Mouse (Mus musculus): Measurements from ENCODE around the gene Dpy19l1. TPM values are rescaled to one million over a fixed set of nuclear protein-coding genes. Genes with fewer than 3 reads are reported as not detected.
A peak's percentile ranks its signal among the peaks of the same experiment; 100 is the strongest.

Gene Dpy19l1
- total RNA-seq, 2 experiments from 2014 or later = 13.6 to 17.4 TPM

DNA sequence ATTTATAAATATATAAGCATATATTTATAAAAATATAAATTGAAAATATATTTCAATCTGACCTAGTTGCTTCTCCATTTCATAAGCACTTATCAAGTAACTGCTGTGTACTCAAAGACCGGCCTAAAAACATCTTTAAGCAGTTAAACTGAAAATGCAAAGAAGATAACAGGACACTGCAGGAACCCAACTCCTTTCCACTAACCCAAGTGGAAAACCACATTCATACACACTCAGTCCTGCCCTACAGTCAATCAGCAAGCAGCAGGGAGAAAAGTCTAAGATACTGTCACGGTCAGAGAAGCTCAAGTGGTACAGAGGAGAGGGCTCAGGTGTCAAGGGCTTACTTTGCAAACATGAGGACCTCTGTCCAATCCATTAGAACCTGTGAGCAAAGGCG lies 30.4 kb downstream of the Dpy19l1 start:
- DNase-seq = no peak

DNA sequence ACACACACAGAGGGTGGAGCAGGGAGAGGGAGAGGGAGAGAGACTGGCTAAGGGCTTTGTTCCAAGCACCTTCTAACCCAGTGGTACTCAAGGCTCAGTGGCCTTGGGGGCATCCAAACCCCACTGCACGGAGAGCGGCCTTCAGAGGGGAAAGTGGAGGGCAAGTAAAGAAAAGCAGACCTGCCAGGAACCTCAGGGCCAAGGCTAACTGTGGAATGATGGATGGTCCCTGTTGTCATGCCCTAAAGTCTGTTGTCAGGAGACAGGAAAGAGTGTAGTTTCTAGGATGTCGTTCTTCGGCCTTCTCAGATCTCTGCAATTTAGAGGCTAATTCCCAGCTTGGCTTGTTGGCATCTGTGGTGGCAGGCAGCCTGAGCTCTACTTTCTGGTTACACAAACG lies 32.8 kb downstream of the Dpy19l1 start:
- no peak for DNase-seq

DNA sequence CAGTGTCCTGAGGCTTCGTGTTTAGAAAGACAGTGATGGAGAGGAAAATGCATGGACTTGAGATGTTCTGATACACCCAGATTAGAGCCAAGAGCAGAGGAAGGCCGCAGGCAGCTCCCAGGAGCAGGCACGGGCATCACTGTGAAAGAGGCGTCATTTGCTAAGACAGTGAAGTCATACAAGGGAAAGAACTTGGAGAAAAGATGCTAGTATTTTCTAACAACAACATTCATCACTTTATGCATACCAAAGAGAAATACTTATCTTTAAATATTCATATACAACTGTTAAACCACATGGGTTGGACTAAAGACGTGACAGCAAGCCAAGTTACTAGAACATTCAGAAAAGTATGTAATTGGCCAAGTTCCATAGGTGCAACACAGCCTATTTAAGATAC lies 35.8 kb downstream of the Dpy19l1 start:
- DNase-seq = no peak

DNA sequence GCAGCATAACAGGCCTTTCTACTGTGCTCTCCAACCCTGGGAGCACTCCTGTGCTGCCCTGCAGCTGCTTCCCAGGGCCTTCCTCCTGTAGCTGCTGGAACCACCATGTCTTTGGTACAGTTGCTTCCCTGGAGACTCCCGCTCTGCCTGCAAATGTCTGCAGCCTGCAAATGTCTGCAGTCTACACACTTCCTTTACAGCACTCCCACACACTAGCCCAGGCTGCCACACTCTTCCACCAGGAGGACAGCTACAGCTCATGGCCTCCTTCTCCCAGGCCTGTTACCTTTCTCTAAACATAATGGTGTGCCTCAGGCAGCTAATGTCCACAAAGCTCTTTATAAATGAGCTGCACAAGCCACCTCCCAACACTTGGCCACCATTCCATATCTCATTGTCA lies 36.3 kb downstream of the Dpy19l1 start:
- no peak for DNase-seq

DNA sequence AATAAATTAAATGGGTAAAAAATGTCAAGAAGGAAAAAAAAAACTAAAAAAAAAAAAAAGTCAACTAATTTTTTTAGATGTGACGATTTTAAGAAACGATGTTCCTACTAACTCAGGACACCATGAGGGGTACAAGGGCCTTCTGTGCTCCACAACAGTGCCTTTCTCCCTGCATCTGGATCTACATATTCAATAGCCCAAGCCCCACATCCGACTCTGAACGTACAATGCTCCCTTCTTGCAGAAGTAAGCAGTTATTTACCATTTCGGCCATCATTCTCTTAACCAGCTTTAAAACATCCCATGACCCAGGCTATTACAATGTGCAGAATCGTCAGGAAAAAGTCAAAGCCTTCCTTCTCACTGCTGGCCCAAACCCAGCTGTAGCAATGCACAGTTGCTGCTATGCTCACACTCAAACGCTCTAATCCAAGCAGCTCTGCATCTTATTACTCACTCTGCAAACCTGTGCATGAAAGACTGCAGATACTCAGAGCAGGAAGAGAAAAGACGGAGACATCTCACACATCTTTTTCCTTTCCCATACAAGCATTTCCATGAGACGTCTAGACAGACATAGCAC lies 41.5 kb downstream of the Dpy19l1 start:
- DNase-seq = no peak

DNA sequence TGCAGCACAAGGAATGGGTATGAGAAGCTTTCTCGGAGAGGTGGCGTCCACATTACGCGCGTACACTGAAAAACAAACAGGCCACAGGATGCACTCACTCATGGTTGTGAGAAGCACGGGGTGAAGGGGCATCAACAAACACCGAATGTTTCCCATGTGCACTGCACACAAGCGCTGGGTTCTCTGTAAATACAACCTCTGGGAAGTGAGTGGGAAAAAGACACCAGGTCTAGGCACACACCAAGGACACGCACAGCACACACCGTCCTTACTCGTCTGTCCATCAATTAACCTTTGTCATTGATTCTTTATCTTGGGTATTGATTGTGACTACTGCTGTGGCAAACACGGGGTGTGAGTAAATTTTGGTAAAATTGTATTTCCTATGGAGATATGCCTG lies 49.1 kb downstream of the Dpy19l1 start:
- no peak for DNase-seq

DNA sequence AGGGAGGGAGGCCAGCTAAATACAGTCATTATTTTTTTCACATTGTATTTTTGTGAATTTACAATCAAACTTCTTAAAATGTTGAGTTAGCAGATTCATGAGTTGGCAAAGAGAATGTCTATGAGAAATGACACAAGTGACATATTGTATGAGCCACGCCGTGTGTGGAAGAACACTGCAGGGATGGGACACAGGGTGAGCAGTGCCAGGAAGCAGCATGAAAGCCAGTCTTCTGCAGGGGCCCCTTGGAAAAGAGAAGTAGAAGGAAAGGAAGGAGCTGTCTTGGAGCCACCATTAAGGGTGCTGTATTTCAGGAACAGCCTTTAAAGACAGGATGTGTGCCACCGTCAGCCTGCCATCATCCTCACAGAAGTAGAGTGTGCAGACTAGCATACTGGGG lies 52.0 kb downstream of the Dpy19l1 start:
- no peak for DNase-seq

DNA sequence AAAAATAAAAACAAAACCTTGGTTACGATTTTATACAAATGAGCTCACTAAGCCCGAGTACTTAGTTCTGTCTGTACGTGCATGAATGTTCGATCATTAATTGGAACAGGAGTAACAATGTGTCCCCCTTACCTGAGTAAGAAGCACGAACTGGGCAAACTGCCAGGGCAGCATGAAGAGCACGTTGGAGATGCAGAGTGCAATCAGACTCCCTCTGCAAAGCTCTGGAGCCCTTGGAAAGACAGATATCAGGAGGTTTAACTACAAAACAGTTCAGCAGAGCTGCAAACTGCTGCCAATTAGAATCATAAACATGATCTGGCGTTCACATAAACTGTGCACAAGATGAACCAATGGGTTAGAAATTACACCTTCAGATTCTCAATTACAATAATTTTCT lies 52.4 kb downstream of the Dpy19l1 start:
- DNase-seq = no peak

DNA sequence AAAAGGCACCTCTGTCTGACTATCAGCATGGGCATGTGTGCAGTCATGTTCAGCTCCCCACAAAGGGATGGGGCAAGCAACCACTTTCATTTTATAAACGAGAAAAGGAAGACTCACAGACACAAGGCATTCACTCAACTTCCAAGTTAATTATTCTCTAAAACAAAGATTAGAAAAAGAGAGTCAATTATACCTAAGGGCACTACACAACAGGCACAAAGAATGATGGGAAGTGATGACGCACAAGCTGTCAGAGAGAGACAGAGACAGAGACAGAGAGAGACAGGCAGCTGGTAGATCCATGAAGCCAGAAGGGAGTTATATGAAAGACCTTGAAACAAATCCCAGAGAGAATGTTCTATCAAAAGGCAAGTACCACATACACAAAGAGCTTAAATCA lies 68.0 kb downstream of the Dpy19l1 start:
- no peak for DNase-seq

DNA sequence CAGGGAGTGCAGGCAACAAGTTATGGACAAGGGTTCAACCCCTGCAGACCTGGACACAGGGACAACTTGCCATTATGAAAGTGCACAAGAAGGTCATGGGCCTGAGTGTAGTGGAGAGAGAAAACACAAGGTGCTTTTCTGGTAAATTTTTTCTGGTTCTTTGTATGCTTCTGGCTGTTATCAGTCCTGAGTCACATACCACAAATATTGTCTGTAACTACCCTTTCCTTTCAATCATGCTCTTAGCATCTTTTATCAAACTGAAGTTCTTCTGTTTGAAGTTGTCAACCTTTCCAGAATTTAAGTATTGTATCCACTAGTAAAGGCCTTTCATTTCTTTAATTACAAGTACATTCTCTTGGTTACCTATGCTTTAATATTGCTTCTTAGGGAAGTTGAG lies 73.2 kb downstream of the Dpy19l1 start:
- DNase-seq = no peak

DNA sequence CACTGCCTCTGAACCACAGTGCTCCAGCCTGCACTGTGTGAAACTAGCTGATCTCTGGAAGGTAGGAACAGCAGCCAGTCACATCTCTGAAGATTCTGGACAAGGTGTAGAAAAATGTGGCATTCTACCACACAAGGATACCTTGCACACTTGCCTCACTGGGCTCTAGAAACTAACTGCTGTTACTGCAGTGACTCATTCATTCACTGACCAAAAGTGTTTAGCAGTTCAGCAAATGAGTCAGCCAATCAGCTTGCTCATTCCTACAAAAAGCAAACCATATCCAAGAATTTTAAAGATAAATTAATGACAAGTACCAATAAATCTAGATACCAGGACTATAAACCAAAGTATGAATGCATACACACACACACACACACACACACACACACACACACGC lies 77.3 kb downstream of the Dpy19l1 start:
- no peak for DNase-seq

DNA sequence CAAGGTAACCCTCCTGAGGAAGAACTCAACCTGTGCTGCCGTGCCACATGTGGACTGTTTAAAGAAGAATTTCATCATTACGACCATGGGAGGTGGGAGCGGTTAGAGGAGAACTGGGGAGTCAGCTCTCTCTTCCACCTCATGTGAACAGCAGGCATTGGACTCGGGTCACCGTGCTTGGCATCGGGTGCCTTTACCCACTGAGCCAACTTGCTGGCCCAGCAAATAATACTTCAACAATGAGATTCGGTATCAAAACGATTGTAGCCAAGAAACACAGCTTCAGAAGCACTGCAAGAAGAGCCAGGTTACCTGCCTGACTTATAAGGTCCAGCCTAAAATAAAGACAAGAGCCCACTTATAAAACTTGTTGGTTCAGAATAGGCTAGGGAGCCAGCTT lies 79.7 kb downstream of the Dpy19l1 start:
- no peak for DNase-seq

DNA sequence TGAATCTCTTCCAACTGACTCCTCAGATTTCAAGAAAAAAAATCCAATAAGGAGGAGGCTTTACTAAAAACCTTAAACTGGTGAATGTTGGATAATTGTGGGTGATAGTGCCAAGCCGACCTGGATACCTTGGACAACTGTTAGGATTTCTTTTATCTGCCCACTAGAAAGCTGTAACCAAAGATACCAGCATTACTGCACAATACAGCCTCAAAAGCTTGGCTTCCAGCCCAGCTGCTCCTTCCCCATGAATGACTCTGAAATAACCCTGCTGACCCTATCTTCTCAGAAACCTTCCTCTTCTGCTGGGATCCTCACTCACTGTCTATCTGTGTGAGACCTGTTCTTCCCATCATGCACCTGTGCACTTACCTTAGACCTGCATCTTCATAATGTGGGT lies 81.1 kb downstream of the Dpy19l1 start:
- DNase-seq = no peak

DNA sequence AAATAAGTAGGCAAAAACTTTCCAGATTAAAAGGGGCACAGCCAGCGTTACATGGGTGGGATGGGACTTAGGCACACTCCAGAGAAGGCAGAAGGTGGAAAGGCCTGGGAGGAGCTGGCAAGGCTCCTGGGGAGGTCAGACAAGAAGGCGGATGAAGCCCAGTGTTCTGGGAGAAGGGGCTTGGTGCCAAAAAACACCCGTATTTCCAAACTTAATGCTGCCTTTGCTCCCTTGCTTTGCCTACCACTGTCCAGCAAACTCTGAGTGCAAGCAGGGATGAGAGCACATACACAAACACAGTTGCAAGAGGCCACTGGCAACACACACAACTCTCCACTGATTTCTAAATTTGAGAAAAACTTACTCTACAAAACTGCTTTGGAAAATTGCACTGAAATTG lies 81.7 kb downstream of the Dpy19l1 start:
- DNase-seq = no peak

DNA sequence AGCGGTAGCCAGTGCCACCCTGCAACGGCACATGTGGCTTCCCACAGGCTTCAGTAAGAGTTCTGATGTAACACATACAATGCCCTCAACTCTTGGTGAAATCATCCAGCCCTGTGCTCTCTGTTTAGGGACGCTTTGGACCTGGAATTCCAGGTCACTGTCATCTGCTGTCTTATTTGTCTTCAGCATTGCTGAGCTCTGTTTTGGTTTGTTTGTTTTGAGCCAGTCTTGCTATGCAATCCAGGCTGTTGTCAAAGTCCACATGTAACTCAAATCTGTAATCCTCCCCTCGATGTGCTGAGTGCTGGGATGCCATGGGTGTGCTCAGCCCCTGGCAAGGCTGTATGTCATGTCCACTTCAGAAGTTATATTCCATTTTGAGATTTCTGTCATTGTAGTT lies 82.8 kb downstream of the Dpy19l1 start:
- no peak for DNase-seq

DNA sequence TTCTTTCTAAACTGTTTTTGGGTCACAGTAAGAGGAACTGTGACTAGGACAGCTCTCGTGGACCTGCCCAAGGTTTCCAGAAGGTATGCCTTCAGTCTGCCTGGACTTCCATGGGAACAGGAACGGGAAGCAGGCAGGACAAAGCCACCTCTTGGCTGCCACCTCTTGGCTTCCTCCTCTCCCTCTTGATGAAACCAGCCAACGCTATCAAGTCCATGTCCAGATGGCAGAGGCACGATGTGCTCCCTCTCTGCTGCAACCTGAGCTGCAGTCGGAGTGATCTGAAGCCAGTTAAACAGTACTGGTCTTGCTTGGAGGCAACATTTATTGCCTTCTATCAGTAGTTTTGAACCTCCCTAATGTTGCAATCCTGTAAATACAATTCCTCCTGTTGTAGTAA lies 84.7 kb downstream of the Dpy19l1 start:
- no peak for DNase-seq

DNA sequence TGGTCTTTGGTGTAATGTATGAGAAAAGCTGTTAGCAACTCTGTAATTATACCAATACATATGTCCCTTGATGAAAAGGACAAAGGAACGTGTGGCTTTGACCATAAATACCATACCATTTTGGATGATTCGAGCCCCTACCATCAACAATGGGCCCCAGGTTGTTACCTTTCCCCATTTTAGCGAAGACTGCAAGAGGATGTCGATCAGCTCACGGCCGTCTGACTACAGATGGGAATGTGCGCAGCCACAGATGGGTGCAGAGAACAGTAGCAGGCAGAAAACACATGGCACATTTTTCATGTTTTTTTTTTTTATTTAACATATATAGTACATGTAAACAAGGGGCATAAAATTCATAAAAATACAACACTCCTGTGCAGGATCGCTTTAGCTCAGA lies 91.5 kb downstream of the Dpy19l1 start:
- DNase-seq = no peak

DNA sequence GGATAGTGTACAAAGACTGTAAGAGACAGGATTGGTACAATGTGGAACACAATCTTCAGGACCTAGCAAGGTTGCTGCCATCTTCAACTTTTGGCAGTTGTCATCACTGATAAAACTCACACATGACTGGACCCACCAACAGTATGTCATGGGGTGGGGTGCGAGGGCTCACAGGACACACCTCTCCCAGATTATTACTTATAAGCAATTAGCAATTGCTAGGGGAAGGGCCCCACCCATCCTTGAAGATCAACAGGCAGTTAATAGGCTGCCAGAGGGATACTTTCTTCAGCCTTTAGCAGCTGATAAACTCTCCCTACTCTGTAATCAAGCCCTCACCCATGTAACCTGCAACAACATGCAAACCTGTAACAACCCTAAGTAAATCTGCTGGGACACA lies 92.5 kb downstream of the Dpy19l1 start:
- no peak for DNase-seq

DNA sequence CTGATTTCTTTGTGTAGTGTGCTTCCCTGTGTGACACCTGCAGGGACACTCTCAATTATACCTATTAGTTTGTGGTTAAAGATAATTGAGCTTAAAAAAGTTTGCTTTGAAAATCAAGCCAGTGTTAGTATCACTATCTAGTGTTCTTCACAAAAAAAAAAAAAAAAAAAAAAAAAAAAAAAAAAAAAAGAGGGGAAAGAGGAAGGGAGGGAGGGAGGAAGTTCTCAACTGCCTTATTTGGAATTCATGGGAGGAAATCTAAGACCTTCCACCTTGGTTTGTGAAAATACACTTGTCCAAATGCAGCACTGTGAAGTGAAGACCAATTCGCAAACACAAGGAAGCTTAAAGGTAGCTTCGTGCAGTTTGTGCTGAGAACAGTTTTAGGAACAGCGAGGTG lies 94.9 kb downstream of the Dpy19l1 start:
- DNase-seq = no peak

DNA sequence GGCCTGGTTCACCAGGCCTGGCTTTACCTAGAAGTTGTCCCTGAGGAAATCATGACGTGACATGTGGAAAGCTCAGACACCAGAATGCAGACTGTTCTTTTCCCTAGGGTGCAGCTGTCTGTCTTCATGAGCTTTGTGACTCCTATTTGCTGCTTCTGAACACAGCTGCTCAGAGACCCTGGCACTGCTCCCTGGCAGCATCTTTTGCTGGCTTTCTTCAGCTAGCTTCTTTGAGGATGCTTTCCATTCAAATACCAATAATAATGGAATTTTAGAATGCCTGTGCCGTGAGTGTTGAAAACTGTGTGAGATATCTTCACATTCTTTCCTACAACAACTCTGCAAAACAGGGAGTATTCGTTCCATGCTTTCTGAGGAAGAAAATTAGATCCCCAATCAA lies 108.8 kb downstream of the Dpy19l1 start:
- peak; percentile 16 for DNase-seq

DNA sequence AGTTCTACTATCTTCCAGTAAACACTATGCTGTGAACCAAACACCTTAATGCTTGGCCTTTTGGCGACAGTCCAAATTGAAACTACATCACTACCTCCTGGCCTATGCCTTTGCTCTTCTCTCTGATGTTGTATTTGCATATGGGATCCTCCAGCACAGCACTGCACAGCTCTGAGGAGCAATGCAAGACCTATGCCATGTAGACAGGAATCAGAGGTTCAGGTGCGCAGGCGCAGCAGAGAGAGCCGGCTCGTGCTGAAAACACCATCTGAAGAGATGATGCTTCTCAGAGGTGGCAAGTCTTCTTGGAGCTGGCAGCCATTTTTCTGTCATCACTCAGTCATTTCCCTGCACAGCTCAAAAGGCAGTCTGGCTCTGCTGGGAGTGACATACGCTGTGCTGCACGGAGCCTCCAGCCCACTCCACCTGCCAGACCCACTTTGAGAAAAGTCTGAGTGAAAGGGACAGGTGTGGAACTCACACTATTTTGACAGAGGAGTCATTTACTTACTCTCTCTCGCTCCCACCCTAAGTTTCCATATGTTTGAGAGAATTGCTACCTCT lies 112.1 kb downstream of the Dpy19l1 start:
- no peak for DNase-seq

DNA sequence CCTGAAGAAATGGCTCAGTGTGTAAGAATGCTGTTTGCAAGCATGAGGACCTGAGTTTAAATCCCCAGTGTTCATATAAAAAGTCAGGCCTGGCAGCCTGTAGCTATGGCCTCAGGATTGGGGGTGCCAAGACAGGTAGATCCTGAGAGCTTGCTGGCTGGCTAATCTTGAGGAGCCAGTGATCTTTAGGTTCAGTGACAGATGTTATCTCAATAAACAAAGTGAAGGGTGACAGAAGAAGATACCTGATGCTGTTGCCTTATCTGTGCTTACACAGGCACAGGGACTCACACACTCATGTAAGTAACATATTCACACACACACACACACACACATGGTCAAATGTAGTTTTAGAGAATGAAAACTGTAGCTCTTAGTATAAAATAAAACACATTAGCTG lies 115.7 kb downstream of the Dpy19l1 start:
- DNase-seq = no peak

DNA sequence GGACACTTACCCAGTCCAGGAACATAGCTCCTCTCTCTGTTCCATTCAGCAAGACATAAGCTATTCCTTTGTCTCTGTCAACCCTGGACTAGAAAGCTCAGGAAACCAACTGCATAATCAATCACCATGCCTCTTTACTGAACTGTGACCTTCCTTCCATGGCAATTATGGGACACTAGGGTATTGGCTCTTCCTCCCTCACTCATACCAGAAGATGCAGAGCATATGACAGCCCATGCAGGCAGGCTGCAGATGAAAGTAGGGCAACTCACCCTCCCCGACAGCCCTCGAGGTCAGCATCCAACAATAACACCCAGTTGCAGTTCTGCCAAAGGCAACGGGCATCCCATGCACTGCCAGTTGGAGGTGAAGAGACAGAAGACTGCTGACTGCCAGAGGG lies 123.6 kb downstream of the Dpy19l1 start:
- no peak for DNase-seq

DNA sequence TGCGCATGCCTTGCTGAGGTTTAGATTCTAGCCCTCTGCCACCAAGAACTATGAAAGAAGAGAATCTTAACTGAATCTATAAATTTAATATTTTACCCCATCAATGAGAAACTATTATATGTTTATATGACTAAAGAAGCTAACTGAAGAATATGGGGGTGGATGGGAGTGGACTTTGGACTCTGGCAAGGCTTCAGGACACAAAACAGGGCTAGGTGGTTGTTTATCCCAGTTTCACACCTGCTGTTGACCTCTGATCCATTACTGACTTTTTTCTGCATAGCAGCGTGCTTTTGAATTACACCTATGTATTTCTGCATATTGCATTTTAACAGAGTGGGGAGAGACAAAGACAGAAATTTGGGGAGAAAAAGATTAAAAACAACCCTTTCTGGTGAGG lies 124.1 kb downstream of the Dpy19l1 start:
- DNase-seq = no peak
